Mouse (Mus musculus) ES-E14 (cell line): Measurements from ENCODE around the gene Pcgf3.

Source experiments
- CHD2 ChIP-seq: IDR thresholded peaks from 2 replicates; pipeline ENCODE4 v1.6.1; 2014; ENCODE audit warnings: mild to moderate bottlenecking, low read depth, low read length, inconsistent platforms
- HCFC1 ChIP-seq: IDR thresholded peaks from 2 replicates; pipeline ENCODE4 v1.6.1; 2012; ENCODE audit warnings: low read length, inconsistent platforms, borderline replicate concordance; ENCODE audit not compliant: insufficient read depth

- TF ChIP-seq CHD2 (no peak), HCFC1 (no peak)
Observed at GRCm38 (mm10) chr5:108520153-108520552, 59.1 kb downstream of the Pcgf3 start.
